ENCODE assay signal across 8 mouse cellular contexts in genomic region chr11:121847790-121848299, GRCm38 (mm10). TPM values are rescaled to one million over a fixed set of nuclear protein-coding genes. Genes with fewer than 3 reads are reported as not detected.
DNase-seq lines count a peak whose midpoint lies in the region; ATAC-seq lines count a peak whose summit lies in the region.

No protein-coding gene starts in this region.

- H3K9me3 ChIP-seq in heart, embryonic 14.5 days (ENCODE audit: control insufficient read depth, low read length): no peaks in the 10 kb centered on the region
- no peaks in the 10 kb centered on the region for H3K9me3 ChIP-seq in liver, embryonic 11.5 days (ENCODE audit: control insufficient read depth, low read length)
- H3K9me3 ChIP-seq in stomach, embryonic 14.5 days (ENCODE audit: control insufficient read depth, low read depth, low read length): no peaks in the 10 kb centered on the region

- no peaks in the 10 kb centered on the region for H3K4me1 ChIP-seq in brown adipose tissue, adult 24 weeks (ENCODE audit: control insufficient read depth, insufficient read depth, insufficient read length, low read length)
- H3K4me1 ChIP-seq in heart, embryonic 14.5 days (ENCODE audit: control insufficient read depth in 2 of 2, insufficient read depth in 2 of 2, low read length in 2 of 2): 0 out of 4 replicates have a peak, but pooled peaks cover 0 to 2% of the 10 kb centered on the region in 2 experiments
- H3K4me1 ChIP-seq in liver, embryonic 11.5 days (replicated peaks; ENCODE audit: control insufficient read depth, insufficient read depth, low read length): no peaks in the 10 kb centered on the region
- H3K4me1 ChIP-seq in stomach, embryonic 14.5 days (ENCODE audit: control insufficient read depth, insufficient read depth, low read length): no peaks in the 10 kb centered on the region

- H3K4me2 ChIP-seq in heart, embryonic 14.5 days (ENCODE audit: low read length): peak overlapping the region; percentile 70
- H3K4me2 ChIP-seq in liver, embryonic 11.5 days: peak overlapping the region; percentile 72
- H3K4me2 ChIP-seq in stomach, embryonic 14.5 days (replicated peaks; ENCODE audit: low read depth, low read length): peak overlapping the region; percentile 63

- no peaks in the 10 kb centered on the region for H3K36me3 ChIP-seq in heart, embryonic 14.5 days (ENCODE audit: control insufficient read depth, insufficient read depth, low read length)
- no peaks in the 10 kb centered on the region for H3K36me3 ChIP-seq in liver, embryonic 11.5 days (ENCODE audit: control insufficient read depth, insufficient read depth, low read length)
- no peaks in the 10 kb centered on the region for H3K36me3 ChIP-seq in stomach, embryonic 14.5 days (ENCODE audit: control insufficient read depth, insufficient read depth, low read length)

- ATAC-seq in heart, embryonic 14.5 days (ENCODE audit: insufficient number of reproducible peaks, insufficient read depth, low FRiP score, low read depth): peak; percentile 90
- ATAC-seq in liver, embryonic 11.5 days (replicated peaks; ENCODE audit: low FRiP score): peak; percentile 98
- peak; percentile 99 for ATAC-seq in stomach, embryonic 14.5 days (ENCODE audit: insufficient number of reproducible peaks, insufficient read depth, low FRiP score, low read depth)

- no peaks in the 10 kb centered on the region for H3K27me3 ChIP-seq in heart, embryonic 14.5 days (ENCODE audit: control insufficient read depth, insufficient read depth, low read length)
- H3K27me3 ChIP-seq in liver, embryonic 11.5 days (replicated peaks; ENCODE audit: control insufficient read depth, insufficient read depth, low read length): no peaks in the 10 kb centered on the region
- no peaks in the 10 kb centered on the region for H3K27me3 ChIP-seq in stomach, embryonic 14.5 days (ENCODE audit: control insufficient read depth, insufficient read depth, low read length)

- peak; percentile 86 for DNase-seq in CD4-positive, CD25-positive, alpha-beta regulatory T cell, adult 2 months (ENCODE audit: low read depth, low spot score)
- peak; percentile 64 for DNase-seq in fat pad, adult 2 months (ENCODE audit: extremely low read depth, low read depth, low spot score)
- DNase-seq in kidney, postnatal 10 days: peak; percentile 82
- peak; percentile 68 for DNase-seq in liver, embryonic 11.5 days (ENCODE audit: low spot score)
- peak; percentile 52 to 60 for DNase-seq in natural killer cell, adult 2 months (ENCODE audit: low spot score in 2 of 2)

- peak overlapping the region; percentile 59 for H3K9ac ChIP-seq in heart, embryonic 14.5 days (ENCODE audit: low read length)
- peak overlapping the region; percentile 44; the same call in 1 of the 2 replicates for H3K9ac ChIP-seq in liver, embryonic 11.5 days (ENCODE audit: low read depth, low read length)
- peak overlapping the region; percentile 10; the same call in 1 of the 2 replicates for H3K9ac ChIP-seq in stomach, embryonic 14.5 days (replicated peaks; ENCODE audit: low read depth, low read length)

- H3K4me3 ChIP-seq in brown adipose tissue, adult 24 weeks (ENCODE audit: insufficient read depth, low read depth, low read length): peak overlapping the region; percentile 42
- peak overlapping the region; percentile 39 to 51 for H3K4me3 ChIP-seq in heart, embryonic 14.5 days (ENCODE audit: control insufficient read depth in 1 of 2, insufficient read depth in 1 of 2, low read depth in 1 of 2, low read length in 2 of 2)
- peak overlapping the region; percentile 55 for H3K4me3 ChIP-seq in liver, embryonic 11.5 days (ENCODE audit: low read depth, low read length)
- peak overlapping the region; percentile 42 for H3K4me3 ChIP-seq in stomach, embryonic 14.5 days (ENCODE audit: low read depth, low read length)

- no peak overlapping the region for H3K27ac ChIP-seq in brown adipose tissue, adult 24 weeks (replicated peaks; ENCODE audit: low read depth, low read length)
- peak overlapping the region; percentile 75 to 79 for H3K27ac ChIP-seq in heart, embryonic 14.5 days (replicated peaks in 1 of 2; ENCODE audit: control insufficient read depth in 1 of 2, insufficient read depth in 1 of 2, low read depth in 2 of 2, low read length in 2 of 2)
- no peak overlapping the region for H3K27ac ChIP-seq in liver, embryonic 11.5 days (ENCODE audit: low read depth, low read length)
- peak overlapping the region; percentile 81 for H3K27ac ChIP-seq in stomach, embryonic 14.5 days (ENCODE audit: low read length)

- WGBS in heart, embryonic 14.5 days: under 1% methylated on average over 11 of the region's 11 CpGs
- WGBS in liver, embryonic 11.5 days: under 1% methylated on average over 11 of the region's 11 CpGs
- 0% methylated on average over 11 of the region's 11 CpGs for WGBS in stomach, embryonic 14.5 days

RNA-seq across cellular contexts. Expression of gene Ptchd3, which starts 17.8 kb away (rescaled TPM):
- not detected in 2 replicates for polyA plus RNA-seq in brown adipose tissue, adult 24 weeks (2012; ENCODE audit: insufficient read depth, insufficient read length, missing spikeins)
- polyA plus RNA-seq in heart, embryonic 14.5 days (2014; fragmentation: Nextera tagmentation; extraction: Ambion mirVana): 0.05 and 0.08 TPM in 2 replicates
- polyA plus RNA-seq in liver, embryonic 11.5 days (2014; fragmentation: Nextera tagmentation; extraction: Ambion mirVana): not detected in 2 replicates
- polyA plus RNA-seq in stomach, embryonic 14.5 days (2014; fragmentation: Nextera tagmentation; extraction: Ambion mirVana): not detected in 2 replicates

Comparison
In these comparisons a context has a peak if more than half of its experiments do, and no peak if none do; other contexts are left out.
1. H3K27ac ChIP-seq: peak in heart, embryonic 14.5 days (2 of 2) and stomach, embryonic 14.5 days (single experiment); none in brown adipose tissue, adult 24 weeks (single experiment) and liver, embryonic 11.5 days (single experiment).
2. Peak in every context shown above with its lines, with median percentiles within 50 percentile points of each other: DNase-seq, H3K4me3 ChIP-seq, ATAC-seq, H3K4me2 ChIP-seq and H3K9ac ChIP-seq.